19 mouse cellular contexts compared by ENCODE assay signal in genomic region chr16:11776528-11776927, GRCm38 (mm10).
DNase-seq lines count a peak whose midpoint lies in the region; ATAC-seq and TF ChIP-seq lines count a peak whose summit lies in the region.
"Had no signal": no experiment of that assay in that cellular context is flagged by ENCODE, and none has a peak within 500 bp of the region (broad histone marks: within the 10 kb centered on the region; RNA-seq: fewer than 3 reads in every experiment).

No protein-coding gene starts in this region.

- no peaks in the 10 kb centered on the region for H3K4me1 ChIP-seq in kidney, postnatal 0 days (replicated peaks; ENCODE audit: insufficient read depth, low read length)
- no peaks in the 10 kb centered on the region for H3K4me1 ChIP-seq in kidney, embryonic 16.5 days (ENCODE audit: insufficient read depth, low read length)

- peak; percentile 76 for DNase-seq in heart, adult 11 months
- DNase-seq in heart, adult 18-20 months = no peak
- peak; percentile 49 for DNase-seq in kidney, postnatal 0 days (ENCODE audit: low spot score)
- DNase-seq in NIH3T3 (ENCODE audit: low read depth) = peak; percentile 51
- peak; percentile 60 for DNase-seq in brain, embryonic 14.5 days (ENCODE audit: low read depth)
- no peak for DNase-seq in layer of hippocampus, adult 8-10 months (ENCODE audit: low spot score in 2 of 2)
- DNase-seq: adrenal gland, adult 8-10 months; adrenal gland, postnatal 36 days; cerebellum, adult 11 months; cerebellum, adult 8-10 months; cerebellum, postnatal 14 days; embryo, embryonic 11 days; gastrocnemius, postnatal 10 days; kidney, adult 18-20 months had no signal

- 81% methylated on average over 3 of the region's 3 CpGs for WGBS in kidney, postnatal 0 days
- 70% methylated on average over 3 of the region's 3 CpGs for WGBS in kidney, embryonic 16.5 days

- no peaks in the 10 kb centered on the region for H3K36me3 ChIP-seq in kidney, postnatal 0 days (ENCODE audit: insufficient read depth, low read length)
- no peaks in the 10 kb centered on the region for H3K36me3 ChIP-seq in kidney, embryonic 16.5 days (ENCODE audit: insufficient read depth, low read length)
- H3K36me3 ChIP-seq: embryonic facial prominence, embryonic 12.5 days; forebrain, embryonic 15.5 days had no signal

- H3K27me3 ChIP-seq in kidney, postnatal 0 days (ENCODE audit: insufficient read depth, low read length) = no peaks in the 10 kb centered on the region
- H3K27me3 ChIP-seq in kidney, embryonic 16.5 days (ENCODE audit: insufficient read depth, low read length) = no peaks in the 10 kb centered on the region
- H3K27me3 ChIP-seq: embryonic facial prominence, embryonic 12.5 days; forebrain, embryonic 15.5 days had no signal

- H3K4me2 ChIP-seq in kidney, postnatal 0 days (ENCODE audit: low read length) = no peak overlapping the region
- H3K4me2 ChIP-seq in kidney, embryonic 16.5 days (replicated peaks; ENCODE audit: low read depth, low read length) = no peak overlapping the region
- H3K4me2 ChIP-seq: embryonic facial prominence, embryonic 12.5 days; forebrain, embryonic 15.5 days had no signal

- no peak overlapping the region for H3K9ac ChIP-seq in kidney, postnatal 0 days (ENCODE audit: low read depth, low read length)
- no peak overlapping the region for H3K9ac ChIP-seq in kidney, embryonic 16.5 days (replicated peaks; ENCODE audit: low read length)
- H3K9ac ChIP-seq: embryonic facial prominence, embryonic 12.5 days; forebrain, embryonic 15.5 days had no signal

- ATAC-seq in kidney, postnatal 0 days (replicated peaks; ENCODE audit: low FRiP score, low read depth) = no peak
- ATAC-seq in kidney, embryonic 16.5 days (ENCODE audit: low FRiP score, low TSS enrichment) = no peak
- ATAC-seq: forebrain, embryonic 15.5 days; hindbrain, embryonic 16.5 days; inflammation-experienced regulatory T-cells, adult 6 months had no signal

- H3K27ac ChIP-seq in kidney, postnatal 0 days = no peak overlapping the region
- no peak overlapping the region for H3K27ac ChIP-seq in kidney, embryonic 16.5 days (ENCODE audit: low read length)
- H3K27ac ChIP-seq: embryonic facial prominence, embryonic 12.5 days; forebrain, embryonic 15.5 days had no signal

- no peaks in the 10 kb centered on the region for H3K9me3 ChIP-seq in kidney, postnatal 0 days (replicated peaks; ENCODE audit: low read length)
- H3K9me3 ChIP-seq in kidney, embryonic 16.5 days (ENCODE audit: low read length) = no peaks in the 10 kb centered on the region
- H3K9me3 ChIP-seq: embryonic facial prominence, embryonic 12.5 days; forebrain, embryonic 15.5 days had no signal

- TF ChIP-seq POLR2A in brain, embryonic 14.5 days (IDR thresholded peaks at IDR 0.05; ENCODE audit: borderline replicate concordance, extremely low read depth, insufficient read depth, insufficient read length, poor library complexity, severe bottlenecking) = no peak

- no peak for TF ChIP-seq CTCF in kidney, postnatal 0 days (IDR thresholded peaks at IDR 0.05; ENCODE audit: low read depth)
- TF ChIP-seq CTCF in brain, embryonic 14.5 days (IDR thresholded peaks at IDR 0.05; ENCODE audit: borderline replicate concordance, extremely low read depth, insufficient read depth, insufficient read length) = no peak

- H3K4me3 ChIP-seq in kidney, postnatal 0 days (replicated peaks; ENCODE audit: low read depth, low read length) = no peak overlapping the region
- H3K4me3 ChIP-seq in kidney, embryonic 16.5 days (ENCODE audit: low read length) = no peak overlapping the region
- H3K4me3 ChIP-seq: embryonic facial prominence, embryonic 12.5 days; forebrain, embryonic 15.5 days had no signal

Comparison
In these comparisons a context has a peak if more than half of its experiments do, and no peak if none do; other contexts are left out.
1. DNase-seq: peak in heart, adult 11 months (single experiment), kidney, postnatal 0 days (single experiment), NIH3T3 (single experiment) and brain, embryonic 14.5 days (single experiment); none in heart, adult 18-20 months (0 of 2) and layer of hippocampus, adult 8-10 months (0 of 2).